Mouse (Mus musculus): ENCODE data around the gene Xpnpep1. TPM values are rescaled to one million over a fixed set of nuclear protein-coding genes. Genes with fewer than 3 reads are reported as not detected.
A peak's percentile ranks its signal among the peaks of the same experiment; 100 is the strongest.

The Xpnpep1 gene
- total RNA-seq, 4 experiments from 2014 or later, result 76.5 to 88.9 (median 81.1) TPM

GRCm38 (mm10) chr19:52979020-52979711 lies 60.8 kb downstream of the Xpnpep1 start:
- DNase-seq, result no peak

GRCm38 (mm10) chr19:52975564-52976185 lies 64.3 kb downstream of the Xpnpep1 start:
- no peak for DNase-seq

- DNase-seq, result no peak
Measured at GRCm38 (mm10) chr19:52966339-52966738, 73.7 kb downstream of the Xpnpep1 start.

GRCm38 (mm10) chr19:52962745-52963144 lies 77.3 kb downstream of the Xpnpep1 start:
- DNase-seq, result no peak

- DNase-seq, result peak; percentile 5
Measured at GRCm38 (mm10) chr19:52922678-52923495, 117.1 kb downstream of the Xpnpep1 start.

GRCm38 (mm10) chr19:52904182-52904581 lies 135.8 kb downstream of the Xpnpep1 start:
- DNase-seq, result no peak

GRCm38 (mm10) chr19:52891807-52892442 lies 148.1 kb downstream of the Xpnpep1 start:
- no peak for DNase-seq

Small RNA genes lying within 50 kb of the gene (microRNA-seq; reads per million reads assigned to microRNA genes)
- 0 reads per million in 2 experiments for gene Mir6407

Other genes with a start within 250 kb of the Xpnpep1 start
- gene Add3, start 100.2 kb upstream of the Xpnpep1 start, total RNA-seq (2022), result 10 to 100 TPM; 36.0 to 42.1 (median 40.7) TPM

Measured in adrenal gland, adult 8-10 months (tissue).